Mouse (Mus musculus) myocyte (in vitro differentiated cells): Measurements from ENCODE around the gene Slc29a4. TPM values are rescaled to one million over a fixed set of nuclear protein-coding genes. Genes with fewer than 3 reads are reported as not detected.

ENCODE experiments used
- H3K27me3 ChIP-seq: one replicate; pipeline ENCODE4 v1.6.1; 2011; ENCODE audit not compliant: control insufficient read depth, insufficient read depth, insufficient read length
- H3K36me3 ChIP-seq: one replicate; pipeline ENCODE4 v1.6.1; 2011; ENCODE audit not compliant: control insufficient read depth, insufficient read depth
- H3K4me2 ChIP-seq: one replicate; pipeline ENCODE4 v1.6.1; 2011; ENCODE audit warnings: low read depth, control low read depth
- H3K4me3 ChIP-seq: one replicate; pipeline ENCODE4 v1.5.1; 2011; ENCODE audit warnings: mild to moderate bottlenecking, control low read depth, moderate library complexity
- H3K79me2 ChIP-seq: one replicate; pipeline ENCODE4 v1.6.1; 2011; ENCODE audit not compliant: control insufficient read depth, insufficient read depth
- H3ac ChIP-seq: one replicate; pipeline ENCODE4 v1.6.1; 2011; ENCODE audit not compliant: control insufficient read depth, insufficient read length
- CEBPB ChIP-seq: IDR thresholded peaks from 2 replicates; pipeline ENCODE4 v1.6.1; 2011; ENCODE audit warnings: mild to moderate bottlenecking, moderate library complexity; ENCODE audit not compliant: poor library complexity, insufficient read depth, severe bottlenecking
- E2F4 ChIP-seq: IDR thresholded peaks from one replicate; pipeline ENCODE4 v1.6.1; 2011; ENCODE audit warnings: mild to moderate bottlenecking, control low read depth, moderate library complexity; ENCODE audit not compliant: insufficient read depth
- MAX ChIP-seq: IDR thresholded peaks from one replicate; pipeline ENCODE4 v1.6.1; 2011; ENCODE audit warnings: low read depth, mild to moderate bottlenecking, control low read depth
- MYOD1 ChIP-seq, 3 experiments: IDR thresholded peaks; one replicate each; pipeline ENCODE4 v1.6.1; 2011; ENCODE audit warnings: control low read depth in 2 of 3, low read depth in 2 of 3, mild to moderate bottlenecking in 2 of 3, moderate library complexity in 1 of 3; ENCODE audit not compliant: insufficient read length in 2 of 3, control insufficient read depth in 1 of 3
- MYOG ChIP-seq, 3 experiments: IDR thresholded peaks; one replicate each; pipeline ENCODE4 v1.6.1; 2011; ENCODE audit warnings: control low read depth in 2 of 3, low read depth in 2 of 3, mild to moderate bottlenecking in 2 of 3; ENCODE audit not compliant: insufficient read length in 2 of 3, control insufficient read depth in 1 of 3, insufficient read depth in 1 of 3
- POLR2A ChIP-seq: IDR thresholded peaks from one replicate; pipeline ENCODE4 v1.6.1; 2011; ENCODE audit warnings: low read depth, mild to moderate bottlenecking, control low read depth, moderate library complexity; ENCODE audit not compliant: insufficient read length
- POLR2AphosphoS2 ChIP-seq: IDR thresholded peaks from one replicate; pipeline ENCODE4 v1.6.1; 2011; ENCODE audit warnings: low read depth, control low read depth; ENCODE audit not compliant: insufficient read length
- REST ChIP-seq: IDR thresholded peaks from one replicate; pipeline ENCODE4 v1.6.1; 2011; ENCODE audit warnings: mild to moderate bottlenecking, control low read depth, moderate library complexity; ENCODE audit not compliant: insufficient read depth, insufficient read length
- SRF ChIP-seq: IDR thresholded peaks from one replicate; pipeline ENCODE4 v1.6.1; 2011; ENCODE audit warnings: low read depth; ENCODE audit not compliant: control insufficient read depth, insufficient read length
- TCF12 ChIP-seq: IDR thresholded peaks from one replicate; pipeline ENCODE4 v1.6.1; 2011; ENCODE audit warnings: mild to moderate bottlenecking, control low read depth; ENCODE audit not compliant: poor library complexity, insufficient read depth, severe bottlenecking
- TCF3 ChIP-seq: IDR thresholded peaks from one replicate; pipeline ENCODE4 v1.6.1; 2011; ENCODE audit warnings: low read depth, control low read depth; ENCODE audit not compliant: insufficient read length
- USF1 ChIP-seq: IDR thresholded peaks from one replicate; pipeline ENCODE4 v1.6.1; 2011; ENCODE audit warnings: low read depth, mild to moderate bottlenecking, control low read depth, moderate library complexity
- polyA plus RNA-seq: library from polyadenylated mRNA; unstranded; fragments of >200 nt; fragmentation: generic; extraction: Trizol; gene quantifications from one replicate; pipeline ENCODE4 v1.2.1, GENCODE M21; 2012; ENCODE audit warnings: missing spikeins

Gene Slc29a4
- not detected for polyA plus RNA-seq

DNA sequence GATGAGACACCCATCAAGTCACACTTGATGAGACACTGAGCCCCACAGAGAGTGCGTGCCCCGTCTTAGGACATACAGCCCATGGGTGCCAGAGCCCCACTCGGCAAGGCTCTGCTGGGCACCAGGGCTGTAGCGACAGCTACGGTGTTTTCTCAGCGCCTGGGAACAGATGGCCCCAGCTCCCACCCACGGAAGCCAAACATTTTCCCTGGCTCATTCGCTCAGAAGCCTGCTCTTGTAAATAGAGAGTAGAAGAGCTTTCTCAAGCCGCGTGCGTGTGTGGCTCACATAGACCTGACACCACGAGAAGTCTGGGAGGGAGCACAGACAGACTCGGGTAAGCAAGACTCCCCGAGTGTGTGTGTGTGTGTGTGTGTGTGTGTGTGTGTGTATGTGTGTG lies at the start of gene Slc29a4:
TSS of gene Slc29a4 (plus strand) at position 265 of the 400 bp plus-strand sequence.
- Histone ChIP-seq H3K79me2 (no peaks in the 10 kb centered on the region), H3K36me3 (no peaks in the 10 kb centered on the region), H3K27me3 (peaks cover 28% of the 10 kb centered on the region), H3ac (no peak within 1 kb of the TSS), H3K4me2 (no peak within 1 kb of the TSS), H3K4me3 (no peak within 1 kb of the TSS)
- TF ChIP-seq POLR2A, result no peak
- TF ChIP-seq CEBPB, result no peak
- no peak for TF ChIP-seq E2F4
- no peak for TF ChIP-seq TCF12
- no peak for TF ChIP-seq MAX
- TF ChIP-seq MYOG (IDR thresholded peaks at IDR 0.05; ENCODE audit: control insufficient read depth in 1 of 3, insufficient read depth in 1 of 3, insufficient read length in 2 of 3, low read depth in 2 of 3), result no peak
- TF ChIP-seq USF1, result no peak
- TF ChIP-seq REST, result no peak
- no peak for TF ChIP-seq MYOD1 (IDR thresholded peaks at IDR 0.05; ENCODE audit: control insufficient read depth in 1 of 3, insufficient read length in 2 of 3, low read depth in 2 of 3)
- no peak for TF ChIP-seq TCF3
- no peak for TF ChIP-seq SRF
- TF ChIP-seq POLR2AphosphoS2, result no peak

DNA sequence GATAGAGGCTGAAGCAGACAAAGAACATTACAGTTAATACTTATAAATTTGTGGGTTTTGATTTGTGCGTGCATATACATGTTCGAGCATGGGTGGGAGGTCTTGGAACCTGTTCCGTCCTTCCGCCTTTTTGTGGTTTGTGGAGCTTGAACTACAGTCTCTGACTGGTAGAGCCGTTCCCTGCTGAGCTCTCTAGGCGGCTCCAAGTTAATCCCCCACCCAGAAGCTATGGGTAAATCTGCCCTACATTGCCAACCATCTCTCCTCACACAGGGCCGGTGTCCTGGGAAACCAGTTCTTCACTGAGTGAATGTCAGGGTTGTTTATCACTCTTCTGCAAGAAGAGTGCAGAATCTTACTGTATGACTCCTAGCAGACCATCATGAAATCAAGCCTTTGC lies 44.1 kb upstream of the Slc29a4 start:
- Histone ChIP-seq H3K27me3 (no peaks in the 10 kb centered on the region), H3K4me3 (no peak overlapping the region), H3ac (no peak overlapping the region), H3K79me2 (peaks cover 11% of the 10 kb centered on the region), H3K36me3 (peaks cover 32% of the 10 kb centered on the region), H3K4me2 (no peak overlapping the region)
- TF ChIP-seq CEBPB (no peak), MYOG (IDR thresholded peaks at IDR 0.05; ENCODE audit: control insufficient read depth in 1 of 3, insufficient read depth in 1 of 3, insufficient read length in 2 of 3, low read depth in 2 of 3) (no peak), TCF12 (no peak), POLR2A (no peak), MYOD1 (IDR thresholded peaks at IDR 0.05; ENCODE audit: control insufficient read depth in 1 of 3, insufficient read length in 2 of 3, low read depth in 2 of 3) (no peak)

DNA sequence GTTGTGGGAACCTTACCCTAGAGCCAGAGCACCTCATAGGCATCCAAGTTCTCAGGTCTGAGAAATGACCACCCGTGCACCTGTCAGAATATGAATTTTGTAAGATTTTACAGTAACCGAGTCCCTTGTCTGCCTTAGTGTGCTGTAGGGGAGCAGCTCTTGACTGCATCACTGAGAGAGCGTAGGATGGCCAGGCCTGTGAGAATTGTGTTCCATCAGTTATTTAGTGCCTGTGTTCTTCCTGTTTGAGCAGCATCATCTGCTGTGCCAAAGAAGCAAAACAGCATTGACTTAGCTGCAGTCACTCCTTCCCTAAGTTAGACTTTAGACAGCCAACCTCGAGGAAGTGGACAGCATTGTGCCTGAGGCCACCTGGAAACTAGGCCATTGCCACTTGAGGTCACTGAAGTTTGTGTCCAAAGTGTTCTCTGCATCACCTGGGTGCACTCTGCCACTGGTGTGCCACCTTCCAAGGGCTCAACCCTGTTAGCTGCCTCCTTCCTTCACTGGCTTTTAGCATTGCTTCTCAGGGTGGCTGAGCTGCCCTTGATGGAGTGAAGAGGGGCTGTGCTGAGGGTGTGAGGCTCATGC lies 42.8 kb upstream of the Slc29a4 start:
- peaks cover 17% of the 10 kb centered on the region for H3K79me2 ChIP-seq
- peaks cover 23% of the 10 kb centered on the region for H3K36me3 ChIP-seq
- TF ChIP-seq MAX (no peak), REST (no peak), USF1 (no peak), POLR2AphosphoS2 (no peak), TCF12 (no peak), CEBPB (no peak), SRF (no peak), MYOG (IDR thresholded peaks at IDR 0.05; ENCODE audit: control insufficient read depth in 1 of 3, insufficient read depth in 1 of 3, insufficient read length in 2 of 3, low read depth in 2 of 3) (no peak), MYOD1 (IDR thresholded peaks at IDR 0.05; ENCODE audit: control insufficient read depth in 1 of 3, insufficient read length in 2 of 3, low read depth in 2 of 3) (no peak), TCF3 (no peak), POLR2A (no peak), E2F4 (no peak)

DNA sequence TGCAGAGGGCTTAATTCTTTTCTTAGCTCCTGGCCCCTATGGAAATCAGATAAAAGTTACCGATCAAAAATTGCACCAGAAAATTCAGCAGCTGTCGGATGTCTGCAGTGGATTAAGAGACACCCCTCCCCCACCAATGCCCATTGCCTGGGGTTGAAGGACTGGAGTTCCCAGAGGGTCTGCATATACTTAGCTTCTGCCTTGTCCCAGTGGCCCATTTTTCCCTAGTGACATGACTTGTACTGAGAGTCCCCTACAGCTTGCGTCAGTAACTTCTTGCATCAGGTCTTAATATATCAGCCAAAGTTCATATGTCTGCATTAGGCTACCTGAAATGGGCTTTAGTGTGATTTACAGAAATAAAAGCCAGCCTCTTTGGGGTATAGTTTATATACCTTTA lies 41.9 kb upstream of the Slc29a4 start:
- Histone ChIP-seq H3K4me3 (no peak overlapping the region), H3K4me2 (no peak overlapping the region), H3K27me3 (no peaks in the 10 kb centered on the region), H3K36me3 (peaks cover 17% of the 10 kb centered on the region), H3ac (no peak overlapping the region), H3K79me2 (peaks cover 17% of the 10 kb centered on the region)
- TF ChIP-seq POLR2A (no peak), E2F4 (no peak), TCF3 (no peak), MYOG (IDR thresholded peaks at IDR 0.05; ENCODE audit: control insufficient read depth in 1 of 3, insufficient read depth in 1 of 3, insufficient read length in 2 of 3, low read depth in 2 of 3) (no peak), TCF12 (no peak), MYOD1 (IDR thresholded peaks at IDR 0.05; ENCODE audit: control insufficient read depth in 1 of 3, insufficient read length in 2 of 3, low read depth in 2 of 3) (no peak), REST (no peak), CEBPB (no peak), USF1 (no peak), SRF (no peak), POLR2AphosphoS2 (no peak), MAX (no peak)

More for the DNA sequence above, 42.8 kb upstream of the Slc29a4 start:
- Histone ChIP-seq H3ac (no peak overlapping the region), H3K4me2 (no peak overlapping the region), H3K27me3 (no peaks in the 10 kb centered on the region), H3K4me3 (no peak overlapping the region)
